Mouse (Mus musculus): ENCODE measurements around the gene Nip7.
"Not testable (repeated sequence)": the region's sequence is repeated elsewhere in the genome, so short reads cannot be mapped to it uniquely, and the experiment has no call there.

The Nip7 gene

GRCm38 (mm10) chr8:107065511-107066496, 9.1 kb downstream of the Nip7 start, which contains the start of gene Tmed6:
Gene Tmed6, minus strand, starts transcription at chr8:107065644.
- no peak for DNase-seq (ENCODE audit: low spot score)

GRCm38 (mm10) chr8:107073706-107074105, 17.0 kb downstream of the Nip7 start:
- DNase-seq (ENCODE audit: low spot score) = no peak

- no peak for DNase-seq (ENCODE audit: low spot score)
Measured at GRCm38 (mm10) chr8:107074128-107074527, 17.5 kb downstream of the Nip7 start.

- DNase-seq (ENCODE audit: low spot score) = no peak
Measured at GRCm38 (mm10) chr8:107076239-107076888, 19.7 kb downstream of the Nip7 start.

- no peak for DNase-seq (ENCODE audit: low spot score)
Measured at GRCm38 (mm10) chr8:107085358-107085757, 28.7 kb downstream of the Nip7 start.

GRCm38 (mm10) chr8:107086018-107086417, 29.3 kb downstream of the Nip7 start:
- no peak for DNase-seq (ENCODE audit: low spot score)

GRCm38 (mm10) chr8:107088526-107089063, 31.9 kb downstream of the Nip7 start:
- DNase-seq (ENCODE audit: low spot score) = no peak

GRCm38 (mm10) chr8:107090531-107090930, 33.9 kb downstream of the Nip7 start:
- no peak for DNase-seq (ENCODE audit: low spot score)

GRCm38 (mm10) chr8:107095717-107096365, 39.2 kb downstream of the Nip7 start:
- peak; percentile 23 for DNase-seq (ENCODE audit: low spot score)

- DNase-seq (ENCODE audit: low spot score) = peak; percentile 97
Measured at GRCm38 (mm10) chr8:107096366-107097036, 39.8 kb downstream of the Nip7 start, which contains the start of gene Terf2. Gene Terf2, minus strand, starts transcription at chr8:107096547.

GRCm38 (mm10) chr8:107100635-107101034, 44.0 kb downstream of the Nip7 start:
- DNase-seq (ENCODE audit: low spot score) = no peak

GRCm38 (mm10) chr8:107104547-107104946, 47.9 kb downstream of the Nip7 start:
- peak; percentile 87 for DNase-seq (ENCODE audit: low spot score)

GRCm38 (mm10) chr8:107108089-107108488, 51.4 kb downstream of the Nip7 start:
- not testable (repeated sequence) for DNase-seq (ENCODE audit: low spot score)

GRCm38 (mm10) chr8:107108978-107109720, 52.5 kb downstream of the Nip7 start:
- no peak for DNase-seq (ENCODE audit: low spot score)

GRCm38 (mm10) chr8:107109816-107110435, 53.2 kb downstream of the Nip7 start:
- DNase-seq (ENCODE audit: low spot score) = no peak
